Mouse (Mus musculus) hindbrain, postnatal 0 days (tissue): ENCODE data around the gene Tex36. TPM values are rescaled to one million over a fixed set of nuclear protein-coding genes. Genes with fewer than 3 reads are reported as not detected.

Experiments
- ATAC-seq: fragments of 200-750 bp; cut with Nextera tagmentation; 2 replicates; pipeline ENCODE4 v1.8.0; 2017; ENCODE audit warnings: mild to moderate bottlenecking, moderate TSS enrichment, moderate library complexity
- DNase-seq: peaks from one replicate; pipeline ENCODE4 v3.0.0-alpha.2; 2015; ENCODE audit warnings: low spot score
- H3K27ac ChIP-seq: fragments of 300-500 bp; sonication (generic); 2 replicates; pipeline ENCODE4 v1.5.1; 2014; ENCODE audit warnings: mild to moderate bottlenecking
- H3K27me3 ChIP-seq: fragments of 300-500 bp; sonication (generic); 2 replicates; pipeline ENCODE4 v1.6.1; 2014; ENCODE audit warnings: low read length, mixed read lengths; ENCODE audit not compliant: insufficient read depth
- H3K36me3 ChIP-seq: fragments of 300-500 bp; sonication (generic); 2 replicates; pipeline ENCODE4 v1.6.1; 2014; ENCODE audit warnings: low read length, mixed read lengths; ENCODE audit not compliant: insufficient read depth
- H3K4me1 ChIP-seq: fragments of 300-500 bp; sonication (generic); 2 replicates; pipeline ENCODE4 v1.6.1; 2014; ENCODE audit warnings: antibody characterized with exemption, low read length, mixed read lengths; ENCODE audit not compliant: insufficient read depth
- H3K4me2 ChIP-seq: fragments of 300-500 bp; sonication (generic); 2 replicates; pipeline ENCODE4 v1.6.1; 2014; ENCODE audit warnings: low read depth, mild to moderate bottlenecking, low read length, moderate library complexity, mixed read lengths
- H3K4me3 ChIP-seq: fragments of 300-500 bp; sonication (generic); 2 replicates; pipeline ENCODE4 v1.5.1; 2014; ENCODE audit warnings: low read length
- H3K9ac ChIP-seq: fragments of 300-500 bp; sonication (generic); replicated peaks from 2 replicates; pipeline ENCODE4 v1.6.1; 2014; ENCODE audit warnings: mild to moderate bottlenecking, low read length, moderate library complexity, mixed read lengths
- H3K9me3 ChIP-seq: fragments of 300-500 bp; sonication (generic); 2 replicates; pipeline ENCODE4 v1.6.1; 2016; ENCODE audit warnings: low read length, mixed read lengths
- CTCF ChIP-seq: IDR thresholded peaks from 2 replicates; pipeline ENCODE4 v1.5.1; 2016; ENCODE audit warnings: antibody characterized with exemption, control low read depth, low read depth
- WGBS: fragments of 180-500 bp; shearing (Covaris S2); extraction: QIAGEN DNeasy Blood & Tissue Kit; methylation state at CpG from one replicate; pipeline ENCODE4 v1.1.7; 2014; 5-methylcytosine and 5-hydroxymethylcytosine counted together
- polyA plus RNA-seq: library from polyadenylated mRNA; unstranded; fragments of >200 nt; fragmentation: Nextera tagmentation; extraction: Ambion mirVana; gene quantifications from 2 replicates; pipeline ENCODE4 v1.2.1, GENCODE M21; 2015
- total RNA-seq: library from RNA; depleted of rRNA; stranded (reverse); fragments of >200 nt; gene quantifications from 2 replicates; pipeline ENCODE4 v1.2.3, GENCODE M21; 2014

Tex36 gene
- total and polyA plus RNA-seq, 2 experiments from 2014 or later, result not detected

GRCm38 (mm10) chr7:133603156-133603555 is 1.2 kb upstream of the Tex36 start:
- WGBS, result 62% methylated on average over 2 of the region's 2 CpGs
- Histone ChIP-seq H3K27me3 (no peaks in the 10 kb centered on the region), H3K36me3 (no peaks in the 10 kb centered on the region), H3K9me3 (no peaks in the 10 kb centered on the region), H3K4me2 (no peak overlapping the region), H3K9ac (no peak overlapping the region), H3K4me1 (peaks cover 10% of the 10 kb centered on the region), H3K27ac (no peak overlapping the region), H3K4me3 (no peak overlapping the region)
- ATAC-seq (no peak), DNase-seq (no peak)
- TF ChIP-seq CTCF, result no peak

- H3K9me3 ChIP-seq, result no peaks in the 10 kb centered on the region
- no peaks in the 10 kb centered on the region for H3K27me3 ChIP-seq
- no peak overlapping the region for H3K4me3 ChIP-seq
- WGBS, result 47% methylated on average over 1 of the region's 1 CpGs
- ATAC-seq, result no peak
- no peak overlapping the region for H3K4me2 ChIP-seq
- no peaks in the 10 kb centered on the region for H3K36me3 ChIP-seq
- H3K4me1 ChIP-seq, result no peaks in the 10 kb centered on the region
- no peak for DNase-seq
- H3K9ac ChIP-seq, result no peak overlapping the region
- no peak overlapping the region for H3K27ac ChIP-seq
- no peak for TF ChIP-seq CTCF
Observed at GRCm38 (mm10) chr7:133600558-133600957, 1.4 kb downstream of the Tex36 start.

GRCm38 (mm10) chr7:133591750-133592149 is 10.2 kb downstream of the Tex36 start:
- no peaks in the 10 kb centered on the region for H3K9me3 ChIP-seq
- no peaks in the 10 kb centered on the region for H3K27me3 ChIP-seq
- no peak overlapping the region for H3K9ac ChIP-seq
- DNase-seq (no peak), ATAC-seq (no peak)
- no peaks in the 10 kb centered on the region for H3K4me1 ChIP-seq
- no peaks in the 10 kb centered on the region for H3K36me3 ChIP-seq
- H3K4me2 ChIP-seq, result no peak overlapping the region
- TF ChIP-seq CTCF, result no peak
- WGBS, result 71% methylated on average over 1 of the region's 1 CpGs
- no peak overlapping the region for H3K27ac ChIP-seq
- no peak overlapping the region for H3K4me3 ChIP-seq

GRCm38 (mm10) chr7:133583216-133583615 is 18.7 kb downstream of the Tex36 start:
- Histone ChIP-seq H3K36me3 (no peaks in the 10 kb centered on the region), H3K4me1 (no peaks in the 10 kb centered on the region), H3K27me3 (no peaks in the 10 kb centered on the region), H3K9me3 (no peaks in the 10 kb centered on the region), H3K9ac (no peak overlapping the region), H3K4me2 (no peak overlapping the region), H3K4me3 (no peak overlapping the region), H3K27ac (no peak overlapping the region)
- 89% methylated on average over 6 of the region's 6 CpGs for WGBS
- TF ChIP-seq CTCF, result no peak
- DNase-seq, result no peak
- no peak for ATAC-seq

- Histone ChIP-seq H3K4me3 (no peak overlapping the region), H3K27ac (no peak overlapping the region), H3K9me3 (no peaks in the 10 kb centered on the region), H3K9ac (no peak overlapping the region), H3K36me3 (no peaks in the 10 kb centered on the region), H3K4me2 (no peak overlapping the region), H3K27me3 (no peaks in the 10 kb centered on the region), H3K4me1 (no peaks in the 10 kb centered on the region)
- ATAC-seq, result no peak
- DNase-seq, result no peak
- 58% methylated on average over 4 of the region's 4 CpGs for WGBS
- TF ChIP-seq CTCF, result no peak
Observed at GRCm38 (mm10) chr7:133580296-133580640, 21.7 kb downstream of the Tex36 start.

- no peak overlapping the region for H3K27ac ChIP-seq
- H3K4me1 ChIP-seq, result no peaks in the 10 kb centered on the region
- ATAC-seq, result no peak
- TF ChIP-seq CTCF, result peak; percentile 44
- no peak overlapping the region for H3K9ac ChIP-seq
- H3K36me3 ChIP-seq, result no peaks in the 10 kb centered on the region
- no peaks in the 10 kb centered on the region for H3K27me3 ChIP-seq
- WGBS, result 75% methylated on average over 20 of the region's 20 CpGs
- DNase-seq, result no peak
- no peak overlapping the region for H3K4me2 ChIP-seq
- no peak overlapping the region for H3K4me3 ChIP-seq
- H3K9me3 ChIP-seq, result no peaks in the 10 kb centered on the region
Observed at GRCm38 (mm10) chr7:133579491-133580295, 22.3 kb downstream of the Tex36 start.

GRCm38 (mm10) chr7:133576825-133577224 is 25.1 kb downstream of the Tex36 start:
- Histone ChIP-seq H3K9me3 (no peaks in the 10 kb centered on the region), H3K4me2 (no peak overlapping the region), H3K27me3 (no peaks in the 10 kb centered on the region), H3K4me1 (no peaks in the 10 kb centered on the region), H3K4me3 (no peak overlapping the region), H3K36me3 (no peaks in the 10 kb centered on the region), H3K9ac (no peak overlapping the region), H3K27ac (no peak overlapping the region)
- no peak for DNase-seq
- TF ChIP-seq CTCF, result no peak
- 46% methylated on average over 4 of the region's 4 CpGs for WGBS
- no peak for ATAC-seq
